Mouse (Mus musculus) adrenal gland, adult 2 months (tissue): ENCODE data around the gene Syne2. TPM values are rescaled to one million over a fixed set of nuclear protein-coding genes. Genes with fewer than 3 reads are reported as not detected.

Experiments
- DNase-seq: peaks from one replicate; pipeline ENCODE4 v3.0.0; 2021
- polyA plus RNA-seq: library from polyadenylated mRNA; depleted of rRNA; stranded (reverse); fragments of >200 nt; gene quantifications from 2 replicates; pipeline ENCODE4 v1.2.3, GENCODE M21; 2012
- total RNA-seq, 2 experiments: library from RNA; stranded (reverse); gene quantifications; 2 replicates each; pipeline ENCODE4 v1.2.3; 2021

Gene Syne2
- total and polyA plus RNA-seq, 3 experiments, result 19.5 to 45.1 (median 44.3) TPM

- DNase-seq, result no peak
Observed at GRCm38 (mm10) chr12:75866419-75867373, 48.8 kb downstream of the Syne2 start.

- no peak for DNase-seq
Observed at GRCm38 (mm10) chr12:75873546-75874235, 55.8 kb downstream of the Syne2 start.

GRCm38 (mm10) chr12:75874287-75874994, 56.5 kb downstream of the Syne2 start:
- no peak for DNase-seq

- DNase-seq, result no peak
Observed at GRCm38 (mm10) chr12:75879636-75880317, 61.8 kb downstream of the Syne2 start.

GRCm38 (mm10) chr12:75881554-75881953, 63.6 kb downstream of the Syne2 start:
- DNase-seq, result no peak

- no peak for DNase-seq
Observed at GRCm38 (mm10) chr12:75886161-75886560, 68.2 kb downstream of the Syne2 start.

GRCm38 (mm10) chr12:75886946-75887345, 69.0 kb downstream of the Syne2 start:
- no peak for DNase-seq

- no peak for DNase-seq
Observed at GRCm38 (mm10) chr12:75888721-75889120, 70.8 kb downstream of the Syne2 start.

GRCm38 (mm10) chr12:75891206-75891605, 73.3 kb downstream of the Syne2 start:
- no peak for DNase-seq

- DNase-seq, result no peak
Observed at GRCm38 (mm10) chr12:75893392-75893791, 75.5 kb downstream of the Syne2 start.

GRCm38 (mm10) chr12:75894316-75894997, 76.5 kb downstream of the Syne2 start:
- DNase-seq, result no peak

GRCm38 (mm10) chr12:75894998-75895331, 77.0 kb downstream of the Syne2 start:
- DNase-seq, result no peak

- DNase-seq, result peak; percentile 70
Observed at GRCm38 (mm10) chr12:75897793-75898192, 79.9 kb downstream of the Syne2 start.

- DNase-seq, result no peak
Observed at GRCm38 (mm10) chr12:75901721-75902120, 83.8 kb downstream of the Syne2 start.

- no peak for DNase-seq
Observed at GRCm38 (mm10) chr12:75904068-75904467, 86.1 kb downstream of the Syne2 start.

GRCm38 (mm10) chr12:75905304-75905703, 87.4 kb downstream of the Syne2 start:
- no peak for DNase-seq

GRCm38 (mm10) chr12:75908466-75908865, 90.5 kb downstream of the Syne2 start:
- peak; percentile 20 for DNase-seq

- DNase-seq, result peak; percentile 44
Observed at GRCm38 (mm10) chr12:75915694-75916093, 97.8 kb downstream of the Syne2 start.

- DNase-seq, result peak; percentile 29
Observed at GRCm38 (mm10) chr12:75918415-75918814, 100.5 kb downstream of the Syne2 start.

GRCm38 (mm10) chr12:75918914-75919313, 101.0 kb downstream of the Syne2 start:
- no peak for DNase-seq

- DNase-seq, result no peak
Observed at GRCm38 (mm10) chr12:75922900-75923299, 105.0 kb downstream of the Syne2 start.
